Mouse (Mus musculus): Measurements from ENCODE around the gene Lrrk1.

DNA sequence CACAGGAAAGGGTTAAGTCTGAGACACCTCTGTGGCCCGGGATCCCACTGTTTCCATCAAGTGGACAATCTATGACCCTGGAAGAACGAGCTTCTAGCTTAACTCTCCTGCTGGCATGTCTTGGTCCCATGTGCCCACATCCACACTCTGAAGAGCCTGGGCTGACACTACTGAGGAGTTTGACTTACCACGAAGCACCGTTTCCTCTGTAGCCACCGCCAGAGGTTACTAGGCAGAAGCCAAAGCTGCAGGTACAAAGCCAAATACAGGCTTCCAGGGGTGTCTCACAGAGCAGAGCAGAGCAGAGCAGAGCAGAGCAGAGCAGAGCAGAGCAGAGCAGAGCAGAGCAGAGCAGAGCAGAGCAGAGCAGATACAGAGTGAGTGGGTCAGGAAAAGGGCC lies 124.7 kb downstream of the Lrrk1 start:
- TF ChIP-seq CTCF (IDR thresholded peaks at IDR 0.05; ENCODE audit: insufficient read depth, low read depth, low read length) (no peak), POLR2A (IDR thresholded peaks at IDR 0.05; ENCODE audit: insufficient read depth, low read depth, low read length) (no peak)
